Mouse (Mus musculus) liver, embryonic 16.5 days (tissue): ENCODE measurements around the gene Rbm14. TPM values are rescaled to one million over a fixed set of nuclear protein-coding genes. Genes with fewer than 3 reads are reported as not detected.

Experiments
- ATAC-seq: fragments of 200-750 bp; cut with Nextera tagmentation; 2 replicates; pipeline ENCODE4 v1.8.0; 2017; ENCODE audit warnings: low read depth, mild to moderate bottlenecking, moderate number of reproducible peaks, moderate library complexity
- H3K27ac ChIP-seq: fragments of 300-500 bp; sonication (generic); 2 replicates; pipeline ENCODE4 v1.5.1; 2014; ENCODE audit warnings: mild to moderate bottlenecking, low read length
- H3K27me3 ChIP-seq: fragments of 300-500 bp; sonication (generic); 2 replicates; pipeline ENCODE4 v1.6.1; 2014; ENCODE audit warnings: low read depth, low read length, mixed read lengths; ENCODE audit not compliant: control insufficient read depth, insufficient read depth
- H3K36me3 ChIP-seq: fragments of 300-500 bp; sonication (generic); 2 replicates; pipeline ENCODE4 v1.6.1; 2014; ENCODE audit warnings: mild to moderate bottlenecking; ENCODE audit not compliant: control insufficient read depth, insufficient read depth
- H3K4me1 ChIP-seq: fragments of 300-500 bp; sonication (generic); 2 replicates; pipeline ENCODE4 v1.6.1; 2014; ENCODE audit warnings: low read depth, low read length, mixed read lengths; ENCODE audit not compliant: control insufficient read depth
- H3K4me2 ChIP-seq: fragments of 300-500 bp; sonication (generic); 2 replicates; pipeline ENCODE4 v1.6.1; 2014; ENCODE audit warnings: low read depth, low read length, mixed read lengths
- H3K4me3 ChIP-seq: fragments of 300-500 bp; sonication (generic); 2 replicates; pipeline ENCODE4 v1.5.1; 2014; ENCODE audit warnings: low read depth, mild to moderate bottlenecking, low read length
- H3K9ac ChIP-seq: fragments of 300-500 bp; sonication (generic); 2 replicates; pipeline ENCODE4 v1.6.1; 2014; ENCODE audit warnings: low read depth, low read length
- H3K9me3 ChIP-seq: fragments of 300-500 bp; sonication (generic); replicated peaks from 2 replicates; pipeline ENCODE4 v1.6.1; 2016; ENCODE audit warnings: low read length; ENCODE audit not compliant: control insufficient read depth
- WGBS: fragments of 180-500 bp; shearing (Covaris S2); extraction: QIAGEN DNeasy Blood & Tissue Kit; methylation state at CpG from one replicate; pipeline ENCODE4 v1.1.7; 2014; ENCODE audit not compliant: insufficient replicate concordance; 5-methylcytosine and 5-hydroxymethylcytosine counted together
- polyA plus RNA-seq: library from polyadenylated mRNA; unstranded; fragments of >200 nt; fragmentation: Nextera tagmentation; extraction: Ambion mirVana; gene quantifications from 2 replicates; pipeline ENCODE4 v1.2.1, GENCODE M21; 2015

Rbm14 gene
- polyA plus RNA-seq, 1 experiment from 2014 or later = 41.2 TPM

DNA sequence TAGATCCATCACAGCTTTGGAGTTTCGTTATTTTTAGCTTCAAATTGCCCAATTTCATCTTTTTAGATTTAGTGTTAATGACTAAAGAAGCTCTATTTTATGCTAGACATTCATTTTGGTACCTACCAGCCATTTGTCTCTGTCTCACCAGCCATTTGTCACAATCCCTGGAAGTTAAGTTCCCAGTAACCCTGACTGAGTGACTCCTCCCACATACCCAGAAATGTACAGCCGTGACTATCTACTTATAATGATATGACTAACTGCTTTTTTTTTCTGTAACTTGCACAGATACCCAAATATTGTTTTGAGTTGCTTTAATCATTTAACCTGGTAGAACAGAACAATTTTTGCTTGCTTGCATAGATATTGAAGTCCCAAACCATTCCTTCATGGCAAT lies 34.4 kb upstream of the Rbm14 start:
- Histone ChIP-seq H3K9me3 (no peaks in the 10 kb centered on the region), H3K9ac (no peak overlapping the region), H3K36me3 (no peaks in the 10 kb centered on the region), H3K27me3 (peaks cover 23% of the 10 kb centered on the region), H3K4me3 (no peak overlapping the region), H3K4me1 (no peaks in the 10 kb centered on the region), H3K27ac (no peak overlapping the region), H3K4me2 (no peak overlapping the region)
- 30% methylated on average over 2 of the region's 2 CpGs for WGBS
- no peak for ATAC-seq

DNA sequence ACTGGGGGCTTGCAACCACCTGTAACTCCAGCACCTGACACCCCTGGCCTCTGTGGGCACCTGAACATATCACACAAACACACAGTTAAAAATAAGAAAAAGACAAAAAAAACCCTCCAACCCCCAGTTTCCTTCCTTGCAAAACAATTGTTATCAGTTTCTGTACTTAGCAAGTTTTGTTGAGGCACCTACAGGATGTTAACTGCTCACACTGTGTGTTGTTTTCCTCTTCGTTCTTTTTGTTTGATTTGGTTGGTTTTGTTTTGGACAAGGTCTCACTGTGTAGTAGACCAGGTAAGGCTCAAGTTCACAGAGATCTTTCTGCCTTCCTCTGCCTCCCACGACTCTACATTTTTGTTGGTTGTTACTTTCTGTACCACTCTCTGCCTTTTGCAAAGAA lies 31.2 kb upstream of the Rbm14 start:
- Histone ChIP-seq H3K27me3 (peaks cover 25% of the 10 kb centered on the region), H3K4me3 (no peak overlapping the region), H3K9me3 (no peaks in the 10 kb centered on the region), H3K36me3 (no peaks in the 10 kb centered on the region), H3K4me2 (no peak overlapping the region), H3K4me1 (peaks cover 20% of the 10 kb centered on the region), H3K9ac (no peak overlapping the region), H3K27ac (no peak overlapping the region)
- no peak for ATAC-seq
- WGBS = 49% methylated on average over 2 of the region's 2 CpGs

DNA sequence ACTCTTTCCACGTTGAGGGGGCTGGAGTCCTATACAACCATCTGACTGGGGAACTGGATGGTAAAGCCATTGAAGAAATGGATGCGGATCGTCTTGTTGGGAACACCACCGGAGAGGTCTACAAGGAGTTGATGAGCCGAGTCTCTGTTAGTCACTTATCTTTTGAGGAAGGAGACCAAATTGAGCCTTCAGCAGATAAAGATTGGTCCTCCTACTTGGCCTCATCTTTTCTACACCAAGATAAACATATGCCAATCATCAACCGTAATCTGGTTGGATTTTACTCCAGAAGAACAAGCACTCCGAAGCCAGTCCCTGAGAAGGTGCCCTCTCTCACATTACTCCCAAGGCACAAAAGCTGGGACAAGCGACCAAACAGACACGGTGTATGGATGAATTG lies 29.4 kb upstream of the Rbm14 start:
- peaks cover 25% of the 10 kb centered on the region for H3K27me3 ChIP-seq

DNA sequence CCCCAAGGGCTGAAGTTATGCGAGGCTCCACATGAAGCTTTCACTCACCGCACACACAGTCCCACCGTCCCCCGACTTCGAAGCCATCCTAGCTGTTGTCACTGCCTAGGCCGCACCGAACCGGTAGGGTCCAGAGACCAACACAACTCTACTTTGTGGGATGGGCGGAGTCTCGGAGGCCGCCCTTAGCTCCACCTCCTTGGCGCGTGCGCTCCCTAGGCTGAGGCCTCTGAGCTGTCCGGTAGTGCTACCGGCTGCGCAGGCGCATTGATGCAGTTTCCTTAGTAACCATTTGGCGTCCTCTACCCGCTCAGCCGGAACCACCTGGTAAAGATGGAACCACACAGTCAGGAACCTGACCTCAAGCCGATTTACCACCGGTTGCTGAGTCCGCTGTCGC lies 27.7 kb upstream of the Rbm14 start, which contains the start of the genes Ccs and Ccdc87:
TSS of gene Ccs (minus strand) at position 184 of the 400 bp plus-strand sequence.
TSS of gene Ccdc87 (plus strand) at position 218 of the 400 bp plus-strand sequence.
- WGBS = under 1% methylated on average over 25 of the region's 25 CpGs
- no peaks in the 10 kb centered on the region for H3K36me3 ChIP-seq
- H3K4me2 ChIP-seq = peak within 1 kb of the TSS; percentile 99
- peak; percentile 99 for ATAC-seq
- peak within 1 kb of the TSS; percentile 72 for H3K9ac ChIP-seq
- peaks cover 22% of the 10 kb centered on the region for H3K4me1 ChIP-seq
- peaks cover 25% of the 10 kb centered on the region for H3K27me3 ChIP-seq
- peak within 1 kb of the TSS; percentile 62 for H3K27ac ChIP-seq
- H3K9me3 ChIP-seq = no peaks in the 10 kb centered on the region
- H3K4me3 ChIP-seq = peak within 1 kb of the TSS; percentile 77

More for the DNA sequence above, 29.4 kb upstream of the Rbm14 start:
- H3K4me1 ChIP-seq = peaks cover 22% of the 10 kb centered on the region
- no peaks in the 10 kb centered on the region for H3K9me3 ChIP-seq
- H3K9ac ChIP-seq = no peak overlapping the region
- H3K4me2 ChIP-seq = no peak overlapping the region
- H3K36me3 ChIP-seq = no peaks in the 10 kb centered on the region
- no peak overlapping the region for H3K27ac ChIP-seq
- no peak for ATAC-seq
- no peak overlapping the region for H3K4me3 ChIP-seq
- WGBS = 59% methylated on average over 9 of the region's 9 CpGs

DNA sequence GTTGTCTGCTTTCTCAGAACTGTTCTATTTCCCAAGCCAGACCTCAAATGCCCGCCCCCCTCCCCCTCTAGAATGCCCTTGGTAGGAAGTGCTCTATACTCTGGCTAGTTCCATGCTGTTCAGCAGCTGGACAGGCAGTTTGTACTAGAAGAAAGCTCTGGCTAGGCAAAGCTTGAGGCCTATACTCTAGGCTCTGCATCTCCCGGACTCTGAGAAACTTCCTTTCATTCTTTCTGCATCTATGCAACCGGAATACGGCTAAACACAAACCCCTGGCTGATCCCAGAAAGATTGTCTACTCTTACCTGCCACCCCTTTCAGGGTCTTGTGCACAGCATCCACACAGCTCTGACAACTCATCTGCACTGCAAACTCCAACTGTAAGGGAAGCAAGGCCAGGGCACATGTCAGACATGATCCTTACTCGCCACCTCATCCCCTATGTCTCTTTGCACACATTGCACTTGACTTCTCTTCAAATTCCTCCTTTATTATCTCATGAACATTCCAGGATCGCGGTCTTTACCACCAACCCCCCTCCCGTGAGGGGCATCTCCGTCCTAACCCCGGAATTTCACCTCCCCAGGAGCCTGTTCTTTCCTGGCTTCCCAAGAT lies 27.2 kb upstream of the Rbm14 start:
- H3K4me1 ChIP-seq = peaks cover 22% of the 10 kb centered on the region
- no peaks in the 10 kb centered on the region for H3K9me3 ChIP-seq
- ATAC-seq = no peak
- 27% methylated on average over 10 of the region's 10 CpGs for WGBS
- peak overlapping the region; percentile 77 for H3K4me3 ChIP-seq
- peak overlapping the region; percentile 62 for H3K27ac ChIP-seq
- peak overlapping the region; percentile 72 for H3K9ac ChIP-seq
- H3K27me3 ChIP-seq = peaks cover 25% of the 10 kb centered on the region
- H3K36me3 ChIP-seq = no peaks in the 10 kb centered on the region
- H3K4me2 ChIP-seq = peak overlapping the region; percentile 99

DNA sequence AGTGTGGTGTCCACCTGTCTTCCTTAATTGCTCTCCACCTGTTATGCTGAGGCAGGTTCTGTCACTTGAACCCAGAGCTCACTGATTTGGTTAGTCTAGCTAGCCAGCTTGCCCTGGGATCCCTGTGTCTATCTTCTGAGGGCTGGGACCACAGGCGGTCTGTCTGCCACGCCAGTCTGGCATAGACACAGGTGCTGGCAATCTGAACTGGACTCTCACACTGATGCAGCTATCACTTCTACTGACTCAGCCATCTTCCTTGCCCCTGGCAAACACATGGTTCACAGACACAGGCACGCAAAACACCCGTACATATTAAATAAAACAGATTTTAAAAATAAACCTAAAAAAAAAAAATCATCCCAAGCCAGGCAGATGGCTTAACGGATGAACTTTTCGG lies 25.6 kb upstream of the Rbm14 start:
- Histone ChIP-seq H3K4me2 (no peak overlapping the region), H3K27me3 (peaks cover 21% of the 10 kb centered on the region), H3K36me3 (peaks cover 3% of the 10 kb centered on the region), H3K27ac (no peak overlapping the region), H3K4me3 (no peak overlapping the region), H3K9ac (no peak overlapping the region), H3K9me3 (no peaks in the 10 kb centered on the region), H3K4me1 (peaks cover 22% of the 10 kb centered on the region)
- ATAC-seq = no peak
- WGBS = 87% methylated on average over 6 of the region's 6 CpGs

DNA sequence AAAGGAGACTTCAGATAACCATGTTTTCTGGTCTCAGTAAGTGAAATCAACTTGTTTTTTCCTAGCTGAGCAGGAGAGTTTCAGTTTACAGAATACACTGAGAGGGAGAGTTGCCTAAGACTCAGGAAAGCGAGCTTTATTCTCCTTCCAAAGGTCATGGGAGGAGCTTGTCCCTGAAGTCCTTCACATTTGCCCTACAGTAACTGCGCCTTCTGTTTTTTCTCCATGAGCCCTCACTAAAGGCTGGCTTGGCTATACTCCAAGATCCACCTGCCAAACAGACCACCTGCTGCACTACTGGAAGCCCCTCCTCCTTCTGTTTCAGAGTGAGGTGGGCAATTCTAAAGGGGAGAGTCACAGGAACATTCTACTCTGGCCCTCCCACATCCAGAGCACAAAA lies 24.7 kb upstream of the Rbm14 start:
- peaks cover 22% of the 10 kb centered on the region for H3K4me1 ChIP-seq
- peaks cover 11% of the 10 kb centered on the region for H3K27me3 ChIP-seq
- H3K27ac ChIP-seq = peak overlapping the region; percentile 67
- H3K9ac ChIP-seq = no peak overlapping the region
- H3K4me2 ChIP-seq = no peak overlapping the region
- no peaks in the 10 kb centered on the region for H3K9me3 ChIP-seq
- peaks cover 3% of the 10 kb centered on the region for H3K36me3 ChIP-seq
- H3K4me3 ChIP-seq = no peak overlapping the region
- 75% methylated on average over 2 of the region's 2 CpGs for WGBS
- no peak for ATAC-seq

DNA sequence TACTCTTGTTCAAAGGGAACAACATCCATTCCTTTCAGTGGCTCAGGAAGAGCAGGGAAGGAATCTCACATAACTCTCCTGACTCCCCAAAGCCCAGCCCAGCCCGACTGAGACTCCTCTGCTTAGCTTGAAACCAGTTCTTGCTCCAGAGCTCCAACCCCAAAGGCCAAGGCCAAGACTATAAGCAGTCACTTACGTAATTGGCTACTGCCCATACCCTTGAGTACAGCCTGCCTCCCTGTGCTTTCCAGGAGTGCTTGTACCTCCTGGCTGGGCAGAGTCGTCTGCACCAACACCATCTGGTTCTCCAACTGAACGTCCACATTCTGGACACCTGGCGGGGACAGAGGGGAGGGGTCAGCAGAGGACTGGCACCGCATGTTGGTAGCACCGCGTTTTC lies 22.5 kb upstream of the Rbm14 start:
- Histone ChIP-seq H3K9me3 (no peaks in the 10 kb centered on the region), H3K4me3 (no peak overlapping the region), H3K27me3 (no peaks in the 10 kb centered on the region), H3K9ac (no peak overlapping the region), H3K27ac (no peak overlapping the region), H3K4me2 (no peak overlapping the region), H3K4me1 (peaks cover 14% of the 10 kb centered on the region), H3K36me3 (peaks cover 3% of the 10 kb centered on the region)
- WGBS = 77% methylated on average over 8 of the region's 8 CpGs
- no peak for ATAC-seq

DNA sequence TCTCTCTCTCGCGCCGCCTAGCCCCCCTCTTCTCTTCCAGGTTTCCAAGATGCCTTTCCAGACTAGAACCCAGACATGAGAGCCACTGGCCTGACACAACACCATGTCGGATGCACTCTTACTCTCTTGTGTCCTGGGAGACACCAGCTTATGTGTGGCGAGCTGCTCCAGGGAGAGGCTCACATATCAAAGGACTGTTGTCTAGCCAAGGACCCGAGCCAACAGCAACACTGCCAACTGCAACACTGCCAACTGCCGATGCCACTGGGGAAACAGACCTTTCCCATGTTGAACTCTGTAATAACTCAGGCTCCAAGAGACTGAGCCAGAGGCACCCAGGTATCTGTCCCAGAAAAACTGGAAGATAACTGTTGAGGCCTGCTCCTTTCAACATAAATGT lies 17.7 kb upstream of the Rbm14 start:
- no peaks in the 10 kb centered on the region; the same call in 1 of the 2 replicates for H3K4me1 ChIP-seq
- H3K4me3 ChIP-seq = no peak overlapping the region
- no peak for ATAC-seq
- H3K36me3 ChIP-seq = peaks cover 3% of the 10 kb centered on the region
- no peak overlapping the region for H3K9ac ChIP-seq
- H3K4me2 ChIP-seq = no peak overlapping the region
- WGBS = 73% methylated on average over 7 of the region's 7 CpGs
- no peaks in the 10 kb centered on the region for H3K9me3 ChIP-seq
- no peak overlapping the region for H3K27ac ChIP-seq
- H3K27me3 ChIP-seq = no peaks in the 10 kb centered on the region
